Mouse (Mus musculus): Measurements from ENCODE around the gene Wfdc1.

Wfdc1 gene

DNA sequence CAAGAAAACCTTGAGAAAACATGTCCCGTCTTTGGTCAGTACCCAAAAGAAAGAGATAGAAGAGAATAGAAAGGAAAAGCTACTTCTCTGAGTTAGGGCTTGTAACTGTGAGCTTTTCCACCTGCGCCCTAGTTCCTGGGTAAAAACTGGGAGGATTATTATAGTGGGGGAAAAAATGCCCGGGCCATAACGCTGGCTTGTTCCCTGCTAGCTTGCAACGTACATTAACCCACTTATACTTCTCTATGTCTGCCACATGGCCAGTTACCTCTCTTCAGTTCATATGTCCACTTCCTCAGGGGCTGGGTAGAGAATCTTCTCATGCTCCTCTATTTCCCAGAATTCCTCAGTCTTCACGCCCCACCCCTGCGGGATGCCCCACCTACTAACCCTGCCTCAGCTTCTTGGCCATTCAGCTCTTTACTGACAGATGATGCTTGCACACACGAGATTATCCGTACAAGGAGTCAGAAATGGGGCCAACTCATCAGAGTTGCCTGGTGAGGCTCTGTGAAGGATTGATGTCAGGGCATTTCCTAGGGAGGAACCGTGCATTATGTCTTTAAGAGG, 70.3 kb downstream of the Wfdc1 start:
- no peak for DNase-seq (ENCODE audit: low read depth, low spot score)

DNA sequence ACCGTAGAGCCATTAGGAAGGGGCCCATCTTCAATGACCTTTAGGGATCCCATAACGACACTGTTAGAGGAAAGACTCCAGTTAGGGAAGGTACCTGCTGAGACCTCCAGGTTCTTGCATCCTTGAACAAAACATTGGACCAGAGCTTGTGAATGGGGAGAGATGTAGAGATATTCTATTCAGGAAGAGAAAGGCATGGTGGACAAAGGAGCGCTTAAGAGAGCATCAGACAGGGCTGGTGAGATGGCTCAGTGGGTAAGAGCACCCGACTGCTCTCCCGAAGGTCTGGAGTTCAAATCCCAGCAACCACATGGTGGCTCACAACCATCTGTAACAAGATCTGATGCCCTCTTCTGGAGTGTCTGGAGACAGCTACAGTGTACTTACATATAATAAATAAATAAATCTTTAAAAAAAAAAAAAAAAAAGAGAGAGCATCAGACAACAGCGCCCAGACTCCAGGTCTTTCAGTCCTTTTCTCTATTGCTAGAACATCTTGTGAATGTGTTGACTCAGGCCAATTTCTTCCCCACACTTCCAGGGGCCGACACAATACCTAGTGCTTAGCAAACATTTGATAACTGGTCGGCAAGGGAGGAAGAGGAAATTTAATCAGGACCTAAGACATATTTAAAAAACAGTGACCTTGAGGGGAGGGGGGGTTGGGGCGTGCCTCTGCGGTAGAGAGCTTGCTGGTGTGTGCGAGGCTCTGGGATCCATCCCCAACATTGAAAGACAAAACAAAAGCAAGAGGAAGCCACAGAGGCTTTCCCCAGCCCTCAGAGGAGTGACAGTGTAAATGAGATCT, 71.1 kb downstream of the Wfdc1 start:
- no peak for DNase-seq (ENCODE audit: low read depth, low spot score)

Data from 3T3-L1 (cell line).